Mouse (Mus musculus) stomach, embryonic 14.5 days (tissue): ENCODE measurements at regions not wholly inside any gene's neighbourhood (a gene's known extent, or its start where the extent isn't known, plus 50 kb on each side); places are given as distances from the start of the nearest gene placed in this dataset.

Experiments used
- ATAC-seq: fragments of 200-750 bp; cut with Nextera tagmentation; 2 replicates; pipeline ENCODE4 v1.8.0; 2017; ENCODE audit warnings: low read depth, moderate TSS enrichment; ENCODE audit not compliant: insufficient number of reproducible peaks, insufficient read depth, low FRiP score
- H3K27ac ChIP-seq: fragments of 300-500 bp; sonication (generic); 2 replicates; pipeline ENCODE4 v1.5.1; 2014; ENCODE audit warnings: mild to moderate bottlenecking, low read length, moderate library complexity, mixed read lengths
- H3K27me3 ChIP-seq: fragments of 300-500 bp; sonication (generic); 2 replicates; pipeline ENCODE4 v1.6.1; 2014; ENCODE audit warnings: low read length, control low read depth, mixed read lengths; ENCODE audit not compliant: control insufficient read depth, insufficient read depth
- H3K36me3 ChIP-seq: fragments of 300-500 bp; sonication (generic); 2 replicates; pipeline ENCODE4 v1.6.1; 2014; ENCODE audit warnings: mild to moderate bottlenecking, control low read depth, low read length, moderate library complexity, mixed read lengths; ENCODE audit not compliant: control insufficient read depth, insufficient read depth
- H3K4me1 ChIP-seq: fragments of 300-500 bp; sonication (generic); 2 replicates; pipeline ENCODE4 v1.6.1; 2014; ENCODE audit warnings: low read length, control low read depth, mixed read lengths; ENCODE audit not compliant: control insufficient read depth, insufficient read depth
- H3K4me2 ChIP-seq: fragments of 300-500 bp; sonication (generic); replicated peaks from 2 replicates; pipeline ENCODE4 v1.6.1; 2014; ENCODE audit warnings: low read depth, low read length, control low read depth
- H3K4me3 ChIP-seq: fragments of 300-500 bp; sonication (generic); 2 replicates; pipeline ENCODE4 v1.5.1; 2014; ENCODE audit warnings: low read depth, low read length, control low read depth
- H3K9ac ChIP-seq: fragments of 300-500 bp; sonication (generic); replicated peaks from 2 replicates; pipeline ENCODE4 v1.6.1; 2014; ENCODE audit warnings: low read depth, mild to moderate bottlenecking, control low read depth, low read length, moderate library complexity, mixed read lengths
- H3K9me3 ChIP-seq: fragments of 300-500 bp; sonication (generic); 2 replicates; pipeline ENCODE4 v1.6.1; 2016; ENCODE audit warnings: low read depth, low read length, control low read depth; ENCODE audit not compliant: control insufficient read depth
- WGBS: fragments of 180-500 bp; shearing (Covaris S2); extraction: QIAGEN DNeasy Blood & Tissue Kit; methylation state at CpG from one replicate; pipeline ENCODE4 v1.1.7; 2014; 5-methylcytosine and 5-hydroxymethylcytosine counted together

DNA sequence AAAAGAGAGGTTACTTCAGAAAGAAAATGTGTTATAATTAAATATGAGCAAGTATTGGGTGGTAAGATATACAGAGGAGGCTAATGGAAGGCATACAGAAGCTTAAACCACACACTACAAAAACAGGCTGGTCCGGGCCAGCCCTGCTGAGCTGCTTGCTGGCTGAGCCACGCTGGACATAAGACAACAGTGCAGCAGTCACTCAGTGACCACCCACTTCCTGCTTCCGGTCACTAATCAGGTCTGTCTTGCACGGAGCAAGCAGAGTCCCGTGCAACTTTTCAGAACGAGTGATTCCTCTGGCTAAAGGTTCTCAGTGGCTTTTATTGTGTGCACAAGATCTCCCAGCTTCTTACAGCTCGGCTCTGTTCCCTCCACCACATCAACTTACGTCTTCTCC, 220.1 kb downstream of the Efnb2 start:
- H3K4me3 ChIP-seq: no peak overlapping the region
- H3K4me1 ChIP-seq: 0 out of 2 replicates have a peak, but pooled peaks cover 4% of the 10 kb centered on the region
- H3K4me2 ChIP-seq: no peak overlapping the region
- H3K36me3 ChIP-seq: no peaks in the 10 kb centered on the region
- WGBS: 47% methylated on average over 8 of the region's 8 CpGs
- H3K27me3 ChIP-seq: no peaks in the 10 kb centered on the region
- ATAC-seq: 0 out of 2 replicates have a peak, but pooled peaks have one; percentile 49
- H3K9me3 ChIP-seq: no peaks in the 10 kb centered on the region
- no peak overlapping the region for H3K27ac ChIP-seq
- no peak overlapping the region for H3K9ac ChIP-seq

GRCm38 (mm10) chr8:8426201-8426600, 234.8 kb downstream of the Efnb2 start:
- Histone ChIP-seq H3K9me3 (no peaks in the 10 kb centered on the region), H3K9ac (no peak overlapping the region), H3K4me1 (no peaks in the 10 kb centered on the region), H3K36me3 (no peaks in the 10 kb centered on the region), H3K4me2 (no peak overlapping the region), H3K27me3 (no peaks in the 10 kb centered on the region), H3K27ac (no peak overlapping the region), H3K4me3 (no peak overlapping the region)
- whole genome bisulfite sequencing: 45% methylated on average over 4 of the region's 4 CpGs
- no peak for ATAC-seq

DNA sequence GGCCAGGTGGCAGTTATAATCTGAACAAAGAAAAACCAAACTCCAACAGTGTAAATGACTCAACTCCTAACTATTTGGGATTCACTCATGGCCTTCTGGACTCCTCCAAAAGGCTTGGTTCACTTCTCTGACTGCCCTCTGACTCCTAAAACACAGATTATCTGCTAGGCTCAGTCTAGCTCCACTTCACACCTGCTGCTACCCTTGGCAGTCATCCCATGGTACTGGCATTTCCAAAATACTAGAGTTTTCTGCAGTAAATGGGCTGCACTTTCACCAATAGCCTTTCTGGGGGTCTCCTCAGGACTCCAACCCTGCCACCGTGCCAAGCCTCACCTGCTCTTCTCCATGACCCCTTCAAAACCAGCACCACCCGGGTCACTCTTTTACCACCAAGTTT, 237.6 kb downstream of the Efnb2 start:
- no peaks in the 10 kb centered on the region for H3K36me3 ChIP-seq
- H3K4me3 ChIP-seq: no peak overlapping the region
- WGBS: 94% methylated on average over 2 of the region's 2 CpGs
- H3K27ac ChIP-seq: no peak overlapping the region
- no peak overlapping the region for H3K4me2 ChIP-seq
- H3K9me3 ChIP-seq: no peaks in the 10 kb centered on the region
- H3K4me1 ChIP-seq: 0 out of 2 replicates have a peak, but pooled peaks cover 7% of the 10 kb centered on the region
- H3K27me3 ChIP-seq: no peaks in the 10 kb centered on the region
- no peak for ATAC-seq
- no peak overlapping the region for H3K9ac ChIP-seq

DNA sequence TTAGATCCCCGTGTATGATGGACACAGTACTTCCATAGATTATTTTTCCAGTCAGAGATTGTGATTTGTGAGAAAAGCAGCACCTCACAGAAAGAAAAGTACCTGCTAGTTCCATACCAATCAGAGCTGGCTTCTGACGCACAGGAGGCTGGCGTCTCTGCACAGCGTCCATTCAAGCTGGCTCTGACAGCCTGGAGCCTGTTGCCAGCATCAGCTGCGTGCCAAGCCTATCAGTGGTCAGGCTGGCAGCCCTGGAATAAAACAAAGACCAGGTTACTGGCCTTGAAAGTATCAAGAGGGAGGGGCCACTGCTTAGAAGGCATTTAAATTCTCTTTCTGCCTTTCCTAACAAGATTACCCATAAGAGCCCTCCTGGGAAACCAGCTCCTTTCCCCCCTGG, 239.3 kb downstream of the Efnb2 start:
- Histone ChIP-seq H3K27me3 (no peaks in the 10 kb centered on the region), H3K9me3 (no peaks in the 10 kb centered on the region), H3K27ac (no peak overlapping the region), H3K4me1 (0 out of 2 replicates have a peak, but pooled peaks cover 7% of the 10 kb centered on the region), H3K4me2 (no peak overlapping the region), H3K36me3 (no peaks in the 10 kb centered on the region), H3K9ac (no peak overlapping the region), H3K4me3 (no peak overlapping the region)
- 74% methylated on average over 5 of the region's 5 CpGs for WGBS
- ATAC-seq: no peak

DNA sequence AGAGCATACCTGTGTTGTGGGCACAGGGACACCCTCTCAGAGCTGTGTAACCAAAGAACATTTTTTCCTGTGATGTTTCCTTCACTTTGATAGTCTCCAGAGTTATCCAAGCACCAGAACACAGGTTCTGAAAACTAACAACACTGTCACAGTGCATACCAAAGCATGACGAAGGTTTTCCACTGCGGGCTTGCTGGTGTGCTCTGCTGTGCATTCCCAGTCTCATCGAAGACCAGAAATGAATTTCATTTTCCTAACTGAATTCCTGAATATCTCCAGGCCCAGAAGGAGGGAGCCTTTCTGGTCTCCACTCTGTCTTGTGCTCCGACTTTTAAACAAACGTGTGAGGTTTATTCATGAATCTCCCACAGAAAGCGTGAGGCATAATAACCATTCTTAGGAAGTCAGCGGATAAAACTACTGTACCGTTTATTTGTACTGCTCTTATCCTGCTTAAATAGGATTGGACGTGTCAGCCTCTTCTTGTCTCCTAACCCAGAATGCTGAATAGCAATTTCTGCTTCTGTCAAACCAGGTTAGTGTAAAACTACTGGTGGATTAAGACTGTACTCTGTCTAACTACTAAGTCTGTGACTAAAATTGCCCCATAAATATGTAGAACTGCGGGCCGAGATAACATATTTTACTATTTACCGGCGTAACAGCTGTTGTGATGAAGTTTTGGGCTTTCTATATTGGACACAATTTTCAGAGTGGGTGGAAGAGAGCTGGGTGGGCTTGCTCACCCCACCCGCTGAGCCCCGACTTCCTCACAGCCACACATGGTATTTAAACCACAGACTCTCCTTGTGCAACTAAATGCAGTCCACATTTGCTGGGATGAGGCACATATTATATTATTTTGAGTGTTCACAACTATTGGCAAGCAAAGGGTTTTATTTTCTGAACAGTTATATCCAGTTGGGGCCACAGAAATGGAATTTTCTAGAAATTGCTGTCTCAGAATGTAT, 241.4 kb downstream of the Efnb2 start:
- H3K4me3 ChIP-seq: no peak overlapping the region
- 0 out of 2 replicates have a peak, but pooled peaks cover 7% of the 10 kb centered on the region for H3K4me1 ChIP-seq
- H3K9me3 ChIP-seq: no peaks in the 10 kb centered on the region
- H3K4me2 ChIP-seq: no peak overlapping the region
- WGBS: 53% methylated on average over 15 of the region's 15 CpGs
- ATAC-seq: peak; percentile 37; the same call in 1 of the 2 replicates
- H3K27me3 ChIP-seq: no peaks in the 10 kb centered on the region
- no peaks in the 10 kb centered on the region for H3K36me3 ChIP-seq
- no peak overlapping the region for H3K27ac ChIP-seq
- no peak overlapping the region for H3K9ac ChIP-seq

DNA sequence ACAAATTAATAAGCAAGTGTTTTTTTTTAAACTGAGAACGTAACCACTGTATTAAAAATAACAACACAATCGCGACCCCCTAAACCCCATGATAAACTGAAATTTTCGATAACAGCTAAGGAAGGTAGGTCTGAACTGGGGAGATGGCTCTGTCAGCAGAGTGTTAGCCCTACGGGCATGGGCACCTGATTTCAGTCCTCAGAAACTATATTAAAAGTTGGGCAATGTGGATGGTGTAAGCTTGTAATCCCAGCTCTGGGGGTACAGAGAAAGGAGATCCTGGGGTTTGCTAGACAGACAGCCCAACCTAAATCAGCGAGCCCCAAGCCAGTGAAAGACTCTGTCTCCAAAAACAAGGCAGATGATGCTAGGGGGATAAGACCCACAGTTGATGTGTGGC, 242.1 kb downstream of the Efnb2 start:
- Histone ChIP-seq H3K9ac (no peak overlapping the region), H3K4me1 (0 out of 2 replicates have a peak, but pooled peaks cover 7% of the 10 kb centered on the region), H3K36me3 (no peaks in the 10 kb centered on the region), H3K27me3 (no peaks in the 10 kb centered on the region), H3K27ac (no peak overlapping the region), H3K4me2 (no peak overlapping the region), H3K9me3 (no peaks in the 10 kb centered on the region), H3K4me3 (no peak overlapping the region)
- ATAC-seq: no peak
- 93% methylated on average over 6 of the region's 6 CpGs for WGBS

- no peak for ATAC-seq
- no peaks in the 10 kb centered on the region for H3K9me3 ChIP-seq
- 82% methylated on average over 2 of the region's 2 CpGs for WGBS
Observed at GRCm38 (mm10) chr8:8418525-8418924, 242.5 kb downstream of the Efnb2 start.

DNA sequence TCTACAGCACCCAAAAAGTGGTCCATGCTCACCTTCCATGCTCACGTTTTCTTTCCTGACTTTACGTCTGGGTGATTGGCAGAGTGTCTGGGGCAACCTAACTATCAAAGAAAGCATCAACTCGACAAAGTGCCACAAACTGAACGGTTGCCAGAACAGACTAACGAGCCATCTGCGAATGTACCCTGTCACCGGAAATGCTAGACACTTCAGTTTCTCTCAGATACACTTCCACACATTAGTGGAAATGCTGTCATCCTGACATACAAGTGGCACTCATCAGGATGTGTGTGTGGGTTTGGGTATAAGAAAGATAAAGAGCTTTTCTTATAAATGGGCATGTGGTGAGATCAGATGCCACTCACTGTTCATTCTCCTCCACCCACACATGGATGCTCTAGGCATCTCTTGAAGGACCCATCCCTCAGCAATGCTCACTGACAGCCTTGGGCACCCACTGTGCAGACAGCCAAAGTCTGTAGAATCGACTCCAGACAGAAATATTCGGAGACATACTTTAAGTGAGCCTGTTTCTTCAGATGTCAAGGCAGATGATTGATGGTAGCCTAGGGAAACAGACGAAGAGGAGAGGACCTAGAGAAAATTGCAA, 244.8 kb downstream of the Efnb2 start:
- 63% methylated on average over 10 of the region's 10 CpGs for WGBS
- Histone ChIP-seq H3K4me2 (no peak overlapping the region), H3K27ac (no peak overlapping the region), H3K27me3 (no peaks in the 10 kb centered on the region), H3K9ac (no peak overlapping the region), H3K4me3 (no peak overlapping the region), H3K36me3 (no peaks in the 10 kb centered on the region), H3K4me1 (0 out of 2 replicates have a peak, but pooled peaks cover 7% of the 10 kb centered on the region), H3K9me3 (no peaks in the 10 kb centered on the region)
- ATAC-seq: no peak

More at GRCm38 (mm10) chr8:8418525-8418924, 242.5 kb downstream of the Efnb2 start:
- no peak overlapping the region for H3K4me3 ChIP-seq
- 0 out of 2 replicates have a peak, but pooled peaks cover 7% of the 10 kb centered on the region for H3K4me1 ChIP-seq
- no peak overlapping the region for H3K9ac ChIP-seq
- no peak overlapping the region for H3K27ac ChIP-seq
- H3K4me2 ChIP-seq: no peak overlapping the region
- H3K36me3 ChIP-seq: no peaks in the 10 kb centered on the region
- no peaks in the 10 kb centered on the region for H3K27me3 ChIP-seq
